Mouse (Mus musculus): ENCODE data around the gene Esd.

The Esd gene

GRCm38 (mm10) chr14:74732079-74732783 lies at the start of gene Esd:
Esd (plus strand) TSS chr14:74732297.
- DNase-seq (ENCODE audit: low read depth, low spot score), result peak; percentile 96

- DNase-seq (ENCODE audit: low read depth, low spot score), result no peak
These were observed 47.7 kb upstream of the Esd start for GRCm38 (mm10) chr14:74684298-74684978.

GRCm38 (mm10) chr14:74691963-74692362 lies 40.1 kb upstream of the Esd start:
- no peak for DNase-seq (ENCODE audit: low read depth, low spot score)

- no peak for DNase-seq (ENCODE audit: low read depth, low spot score)
These were observed 35.3 kb upstream of the Esd start for GRCm38 (mm10) chr14:74696766-74697165.

- DNase-seq (ENCODE audit: low read depth, low spot score), result no peak
These were observed 34.7 kb upstream of the Esd start for GRCm38 (mm10) chr14:74697432-74697831.

GRCm38 (mm10) chr14:74699241-74699640 lies 32.9 kb upstream of the Esd start:
- no peak for DNase-seq (ENCODE audit: low read depth, low spot score)

- DNase-seq (ENCODE audit: low read depth, low spot score), result no peak
These were observed 28.2 kb upstream of the Esd start for GRCm38 (mm10) chr14:74703930-74704329.

GRCm38 (mm10) chr14:74709054-74709453 lies 23.0 kb upstream of the Esd start:
- peak; percentile 52 for DNase-seq (ENCODE audit: low read depth, low spot score)

GRCm38 (mm10) chr14:74723541-74723940 lies 8.6 kb upstream of the Esd start:
- DNase-seq (ENCODE audit: low read depth, low spot score), result no peak

- no peak for DNase-seq (ENCODE audit: low read depth, low spot score)
These were observed 647 bp upstream of the Esd start for GRCm38 (mm10) chr14:74731221-74732078.

GRCm38 (mm10) chr14:74733397-74733796 lies 1.3 kb downstream of the Esd start:
- DNase-seq (ENCODE audit: low read depth, low spot score), result no peak

- DNase-seq (ENCODE audit: low read depth, low spot score), result no peak
These were observed 3.4 kb downstream of the Esd start for GRCm38 (mm10) chr14:74735471-74735870.

- peak; percentile 35 for DNase-seq (ENCODE audit: low read depth, low spot score)
These were observed 4.8 kb downstream of the Esd start for GRCm38 (mm10) chr14:74736850-74737249.

- peak; percentile 51 for DNase-seq (ENCODE audit: low read depth, low spot score)
These were observed 32.3 kb downstream of the Esd start for GRCm38 (mm10) chr14:74764191-74764918.

GRCm38 (mm10) chr14:74767892-74768291 lies 35.8 kb downstream of the Esd start:
- no peak for DNase-seq (ENCODE audit: low read depth, low spot score)

GRCm38 (mm10) chr14:74774046-74774619 lies 42.0 kb downstream of the Esd start:
- no peak for DNase-seq (ENCODE audit: low read depth, low spot score)

GRCm38 (mm10) chr14:74784243-74784934 lies 52.3 kb downstream of the Esd start:
- no peak for DNase-seq (ENCODE audit: low read depth, low spot score)

GRCm38 (mm10) chr14:74787717-74788116 lies 55.6 kb downstream of the Esd start:
- DNase-seq (ENCODE audit: low read depth, low spot score), result no peak

- no peak for DNase-seq (ENCODE audit: low read depth, low spot score)
These were observed 56.7 kb downstream of the Esd start for GRCm38 (mm10) chr14:74788766-74789165.

GRCm38 (mm10) chr14:74790535-74790934 lies 58.4 kb downstream of the Esd start:
- no peak for DNase-seq (ENCODE audit: low read depth, low spot score)

- no peak for DNase-seq (ENCODE audit: low read depth, low spot score)
These were observed 60.7 kb downstream of the Esd start for GRCm38 (mm10) chr14:74792793-74793192.
